Mouse (Mus musculus) induced T-regulatory cell, adult 2 months (primary cell): Measurements from ENCODE around the gene Scgb2b17.
"Not testable (repeated sequence)": the region's sequence is repeated elsewhere in the genome, so short reads cannot be mapped to it uniquely, and the experiment has no call there.

ENCODE experiments used
- DNase-seq: peaks from one replicate; pipeline ENCODE4 v3.0.0-alpha.2; 2012; ENCODE audit warnings: low read depth

Scgb2b17 gene

DNA sequence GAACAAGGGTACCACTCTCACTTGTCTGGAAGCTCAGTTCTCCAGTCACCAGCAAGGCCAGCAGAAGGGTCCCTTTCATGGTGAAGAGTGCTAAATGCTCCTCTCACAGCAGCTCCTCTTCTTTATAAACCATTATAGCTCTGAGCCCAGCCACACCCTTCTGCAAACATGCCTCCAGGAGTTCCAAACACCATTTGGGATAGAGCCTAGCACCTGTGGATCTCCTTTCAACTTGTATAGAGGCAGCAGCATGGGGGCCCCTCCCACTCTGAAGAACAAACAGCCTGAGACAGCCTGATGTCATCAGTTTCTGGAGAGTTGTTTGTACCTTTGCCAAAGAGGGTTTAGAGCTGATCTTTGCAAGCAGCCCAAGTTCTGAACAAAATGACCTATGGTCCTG, at the start of gene Scgb2b17:
Gene Scgb2b17 (minus strand): TSS at position 101 of the 400 bp plus-strand sequence.
- not testable (repeated sequence) for DNase-seq

DNA sequence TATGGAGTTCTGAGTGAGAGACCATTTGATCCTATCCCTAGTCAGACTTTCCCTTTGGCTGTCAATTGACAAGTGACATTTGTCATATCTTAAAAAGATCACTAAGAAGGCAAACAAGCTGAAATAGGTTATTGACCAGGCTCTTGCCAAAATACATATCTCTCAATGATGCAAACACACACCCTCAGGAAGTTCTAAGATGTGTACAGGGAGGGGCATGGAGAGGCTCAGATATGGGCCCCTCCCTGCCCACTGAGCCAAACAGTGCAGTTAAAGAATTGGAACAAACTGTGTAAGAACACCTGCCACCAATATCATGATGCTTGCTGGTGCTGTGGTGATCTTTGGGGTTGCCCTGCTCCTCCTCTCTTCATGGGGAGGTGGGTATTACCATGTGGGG, 6.8 kb upstream of the Scgb2b17 start, which contains the start of gene Scgb1b17:
Gene Scgb1b17 (plus strand): TSS at position 301 of the 400 bp plus-strand sequence.
- DNase-seq: not testable (repeated sequence)
